Mouse (Mus musculus) liver, embryonic 13.5 days (tissue): Measurements from ENCODE around the gene Atxn2. TPM values are rescaled to one million over a fixed set of nuclear protein-coding genes. Genes with fewer than 3 reads are reported as not detected.
"Not testable (repeated sequence)": the region's sequence is repeated elsewhere in the genome, so short reads cannot be mapped to it uniquely, and the experiment has no call there.

Experiments used
- ATAC-seq: fragments of 200-750 bp; cut with Nextera tagmentation; 2 replicates; pipeline ENCODE4 v1.8.0; 2017; ENCODE audit warnings: low read depth, mild to moderate bottlenecking, moderate number of reproducible peaks, moderate library complexity
- DNase-seq: peaks from one replicate; pipeline ENCODE4 v3.0.0; 2022
- H3K27ac ChIP-seq: fragments of 300-500 bp; sonication (generic); 2 replicates; pipeline ENCODE4 v1.5.1; 2015; ENCODE audit warnings: moderate library complexity, mild to moderate bottlenecking, inconsistent platforms
- H3K27me3 ChIP-seq: fragments of 300-500 bp; sonication (generic); 2 replicates; pipeline ENCODE4 v1.6.1; 2015; ENCODE audit warnings: mild to moderate bottlenecking, inconsistent platforms
- H3K36me3 ChIP-seq: fragments of 300-500 bp; sonication (generic); 2 replicates; pipeline ENCODE4 v1.6.1; 2015; ENCODE audit warnings: mild to moderate bottlenecking, inconsistent platforms
- H3K4me1 ChIP-seq: fragments of 300-500 bp; sonication (generic); replicated peaks from 2 replicates; pipeline ENCODE4 v1.6.1; 2015; ENCODE audit warnings: inconsistent platforms
- H3K4me2 ChIP-seq: fragments of 300-500 bp; sonication (generic); 2 replicates; pipeline ENCODE4 v1.6.1; 2015; ENCODE audit warnings: inconsistent platforms, mild to moderate bottlenecking, moderate library complexity
- H3K4me3 ChIP-seq: fragments of 300-500 bp; sonication (generic); replicated peaks from 2 replicates; pipeline ENCODE4 v1.5.1; 2015; ENCODE audit warnings: mild to moderate bottlenecking, inconsistent platforms
- H3K9ac ChIP-seq: fragments of 300-500 bp; sonication (generic); 2 replicates; pipeline ENCODE4 v1.6.1; 2015; ENCODE audit warnings: mild to moderate bottlenecking, inconsistent platforms
- H3K9me3 ChIP-seq: fragments of 300-500 bp; sonication (generic); replicated peaks from 2 replicates; pipeline ENCODE4 v1.6.1; 2016; ENCODE audit warnings: inconsistent platforms
- WGBS: fragments of 180-500 bp; shearing (Covaris S2); methylation state at CpG from one replicate; pipeline ENCODE4 v1.1.7; 2015; ENCODE audit not compliant: insufficient replicate concordance; 5-methylcytosine and 5-hydroxymethylcytosine counted together
- polyA plus RNA-seq: library from polyadenylated mRNA; unstranded; fragments of >200 nt; fragmentation: Nextera tagmentation; extraction: Ambion mirVana; gene quantifications from 2 replicates; pipeline ENCODE4 v1.2.1, GENCODE M21; 2015

Gene Atxn2
- polyA plus RNA-seq, 1 experiment from 2014 or later = 17.6 TPM

- H3K4me2 ChIP-seq = no peak overlapping the region
- peak overlapping the region; percentile 36; the same call in 1 of the 2 replicates for H3K27ac ChIP-seq
- ATAC-seq = peak; percentile 41; the same call in 1 of the 2 replicates
- DNase-seq = no peak
- H3K4me3 ChIP-seq = no peak overlapping the region
- no peaks in the 10 kb centered on the region for H3K27me3 ChIP-seq
- peaks cover 11% of the 10 kb centered on the region; the same call in 1 of the 2 replicates for H3K4me1 ChIP-seq
- peaks cover 19% of the 10 kb centered on the region for H3K36me3 ChIP-seq
- no peak overlapping the region for H3K9ac ChIP-seq
- 65% methylated on average over 7 of the region's 7 CpGs for WGBS
- no peaks in the 10 kb centered on the region for H3K9me3 ChIP-seq
Observed at GRCm38 (mm10) chr5:121690482-121691211, 20.5 kb upstream of the Atxn2 start.

GRCm38 (mm10) chr5:121691436-121691835 lies 19.7 kb upstream of the Atxn2 start:
- H3K4me3 ChIP-seq, H3K9me3 ChIP-seq, H3K27me3 ChIP-seq, ATAC-seq, H3K9ac ChIP-seq, H3K27ac ChIP-seq, H3K4me2 ChIP-seq, H3K4me1 ChIP-seq, DNase-seq: not testable (repeated sequence)
- WGBS = 77% methylated on average over 7 of the region's 7 CpGs
- peaks cover 11% of the 10 kb centered on the region for H3K36me3 ChIP-seq

GRCm38 (mm10) chr5:121692897-121693296 lies 18.2 kb upstream of the Atxn2 start:
- Histone ChIP-seq H3K4me1 (peaks cover 5% of the 10 kb centered on the region), H3K36me3 (no peaks in the 10 kb centered on the region), H3K4me3 (no peak overlapping the region), H3K27me3 (no peaks in the 10 kb centered on the region), H3K4me2 (no peak overlapping the region), H3K9me3 (no peaks in the 10 kb centered on the region), H3K27ac (no peak overlapping the region), H3K9ac (no peak overlapping the region)
- WGBS = 69% methylated on average over 4 of the region's 4 CpGs
- no peak for ATAC-seq
- no peak for DNase-seq

GRCm38 (mm10) chr5:121696761-121697160 lies 14.4 kb upstream of the Atxn2 start:
- H3K9me3 ChIP-seq = no peaks in the 10 kb centered on the region
- peaks cover 21% of the 10 kb centered on the region for H3K4me1 ChIP-seq
- no peak overlapping the region for H3K4me3 ChIP-seq
- DNase-seq (no peak), ATAC-seq (no peak)
- no peak overlapping the region for H3K9ac ChIP-seq
- WGBS = 77% methylated on average over 6 of the region's 6 CpGs
- H3K36me3 ChIP-seq = no peaks in the 10 kb centered on the region
- H3K4me2 ChIP-seq = no peak overlapping the region
- no peaks in the 10 kb centered on the region for H3K27me3 ChIP-seq
- H3K27ac ChIP-seq = no peak overlapping the region

- Histone ChIP-seq H3K4me2 (no peak overlapping the region), H3K9ac (no peak overlapping the region), H3K27ac (peak overlapping the region; percentile 95), H3K4me1 (peaks cover 48% of the 10 kb centered on the region), H3K36me3 (no peaks in the 10 kb centered on the region), H3K4me3 (no peak overlapping the region), H3K9me3 (no peaks in the 10 kb centered on the region), H3K27me3 (no peaks in the 10 kb centered on the region)
- DNase-seq (no peak), ATAC-seq (peak; percentile 35; the same call in 1 of the 2 replicates)
- 45% methylated on average over 5 of the region's 5 CpGs for WGBS
Observed at GRCm38 (mm10) chr5:121699891-121700290, 11.2 kb upstream of the Atxn2 start.

- ATAC-seq = no peak
- Histone ChIP-seq H3K36me3 (no peaks in the 10 kb centered on the region), H3K27me3 (no peaks in the 10 kb centered on the region), H3K9ac (peak overlapping the region; percentile 40), H3K9me3 (no peaks in the 10 kb centered on the region), H3K4me2 (peak overlapping the region; percentile 7), H3K4me3 (no peak overlapping the region), H3K27ac (peak overlapping the region; percentile 95), H3K4me1 (peaks cover 54% of the 10 kb centered on the region)
- no peak for DNase-seq
- WGBS = 54% methylated on average over 11 of the region's 11 CpGs
Observed at GRCm38 (mm10) chr5:121700496-121700895, 10.6 kb upstream of the Atxn2 start.

- DNase-seq = peak; percentile 79
- Histone ChIP-seq H3K9me3 (no peaks in the 10 kb centered on the region), H3K4me3 (peak overlapping the region; percentile 34), H3K9ac (peak overlapping the region; percentile 62), H3K27ac (peak overlapping the region; percentile 95), H3K27me3 (no peaks in the 10 kb centered on the region), H3K4me1 (peaks cover 60% of the 10 kb centered on the region), H3K4me2 (peak overlapping the region; percentile 63), H3K36me3 (no peaks in the 10 kb centered on the region)
- 22% methylated on average over 8 of the region's 8 CpGs for WGBS
- peak; percentile 94 for ATAC-seq
Observed at GRCm38 (mm10) chr5:121701111-121701769, 9.9 kb upstream of the Atxn2 start.

- no peak overlapping the region for H3K4me2 ChIP-seq
- no peak overlapping the region for H3K9ac ChIP-seq
- H3K4me3 ChIP-seq = no peak overlapping the region
- H3K27me3 ChIP-seq = no peaks in the 10 kb centered on the region
- WGBS = 33% methylated on average over 1 of the region's 1 CpGs
- ATAC-seq (no peak), DNase-seq (no peak)
- peak overlapping the region; percentile 11; the same call in 1 of the 2 replicates for H3K27ac ChIP-seq
- H3K4me1 ChIP-seq = peaks cover 60% of the 10 kb centered on the region
- no peaks in the 10 kb centered on the region for H3K9me3 ChIP-seq
- no peaks in the 10 kb centered on the region for H3K36me3 ChIP-seq
Observed at GRCm38 (mm10) chr5:121703341-121703740, 7.8 kb upstream of the Atxn2 start.

GRCm38 (mm10) chr5:121704512-121705248 lies 6.5 kb upstream of the Atxn2 start:
- DNase-seq = no peak
- H3K4me3 ChIP-seq = peak overlapping the region; percentile 23; the same call in 1 of the 2 replicates
- H3K9me3 ChIP-seq = no peaks in the 10 kb centered on the region
- H3K4me1 ChIP-seq = peaks cover 60% of the 10 kb centered on the region
- no peaks in the 10 kb centered on the region for H3K36me3 ChIP-seq
- WGBS = 9% methylated on average over 20 of the region's 20 CpGs
- ATAC-seq = peak; percentile 20; the same call in 1 of the 2 replicates
- H3K27me3 ChIP-seq = no peaks in the 10 kb centered on the region
- peak overlapping the region; percentile 33 for H3K9ac ChIP-seq
- peak overlapping the region; percentile 62 for H3K4me2 ChIP-seq
- peak overlapping the region; percentile 23; the same call in 1 of the 2 replicates for H3K27ac ChIP-seq

- H3K4me2 ChIP-seq = peak overlapping the region; percentile 99
- H3K27me3 ChIP-seq = no peaks in the 10 kb centered on the region
- DNase-seq (no peak), ATAC-seq (no peak)
- H3K27ac ChIP-seq = no peak overlapping the region
- H3K9ac ChIP-seq = peak overlapping the region; percentile 98
- H3K9me3 ChIP-seq = no peaks in the 10 kb centered on the region
- peak overlapping the region; percentile 97 for H3K4me3 ChIP-seq
- H3K36me3 ChIP-seq = no peaks in the 10 kb centered on the region
- peaks cover 49% of the 10 kb centered on the region for H3K4me1 ChIP-seq
- 48% methylated on average over 2 of the region's 2 CpGs for WGBS
Observed at GRCm38 (mm10) chr5:121710402-121710801, 735 bp upstream of the Atxn2 start.

- Histone ChIP-seq H3K4me2 (peak overlapping the region; percentile 99), H3K9me3 (no peaks in the 10 kb centered on the region), H3K9ac (peak overlapping the region; percentile 98), H3K27me3 (no peaks in the 10 kb centered on the region), H3K4me3 (peak overlapping the region; percentile 97), H3K4me1 (peaks cover 49% of the 10 kb centered on the region), H3K27ac (peak overlapping the region; percentile 95), H3K36me3 (no peaks in the 10 kb centered on the region)
- no peak for DNase-seq
- no peak for ATAC-seq
- under 1% methylated on average over 12 of the region's 12 CpGs for WGBS
Observed at GRCm38 (mm10) chr5:121710851-121711173, 325 bp upstream of the Atxn2 start.
